Mouse (Mus musculus): Measurements from ENCODE around the gene Krtap3-1.

- TF ChIP-seq CTCF (IDR thresholded peaks at IDR 0.05; ENCODE audit: low read depth) (no peak), EP300 (IDR thresholded peaks at IDR 0.05; ENCODE audit: low read depth) (no peak)
These were observed 14.2 kb upstream of the Krtap3-1 start, which contains the start of gene Krtap1-5 for GRCm38 (mm10) chr11:99580636-99581035.

Measured in heart, postnatal 0 days (tissue).